Mouse (Mus musculus) fat pad, adult 2 months (tissue): ENCODE measurements around the gene Ift43.

Experiments used
- DNase-seq: peaks from one replicate; pipeline ENCODE4 v3.0.0-alpha.2; 2011; ENCODE audit warnings: low read depth, low spot score; ENCODE audit errors: extremely low read depth

Gene Ift43

DNA sequence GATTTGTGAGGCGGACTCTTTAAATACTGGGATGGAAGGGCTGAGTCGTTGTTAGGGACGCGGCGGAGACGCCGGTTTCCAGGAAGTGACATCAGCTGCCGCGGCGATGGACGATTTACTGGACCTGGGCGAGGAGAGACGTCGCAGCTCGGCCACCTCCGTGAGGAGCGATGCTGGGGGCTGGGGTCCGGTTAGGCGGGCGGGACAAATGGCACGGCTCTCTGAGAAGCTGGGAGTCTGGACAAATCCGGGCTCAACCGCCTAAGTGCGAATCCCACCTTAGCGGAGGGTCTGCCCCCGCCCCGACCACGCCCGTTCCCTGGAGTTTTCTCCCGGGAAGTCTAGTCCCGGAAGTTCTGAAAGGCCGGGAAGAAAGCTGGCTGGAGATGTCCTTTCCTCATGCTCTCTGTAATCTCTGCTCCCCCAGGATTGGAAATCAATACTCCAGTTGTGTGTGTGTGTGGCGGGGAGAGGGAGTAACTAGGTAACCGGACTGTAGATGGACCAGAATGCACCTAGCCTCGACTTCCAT lies at the start of gene Ift43:
Gene Ift43 (plus strand): TSS at position 61 of the 532 bp plus-strand sequence.
- no peak for DNase-seq

DNA sequence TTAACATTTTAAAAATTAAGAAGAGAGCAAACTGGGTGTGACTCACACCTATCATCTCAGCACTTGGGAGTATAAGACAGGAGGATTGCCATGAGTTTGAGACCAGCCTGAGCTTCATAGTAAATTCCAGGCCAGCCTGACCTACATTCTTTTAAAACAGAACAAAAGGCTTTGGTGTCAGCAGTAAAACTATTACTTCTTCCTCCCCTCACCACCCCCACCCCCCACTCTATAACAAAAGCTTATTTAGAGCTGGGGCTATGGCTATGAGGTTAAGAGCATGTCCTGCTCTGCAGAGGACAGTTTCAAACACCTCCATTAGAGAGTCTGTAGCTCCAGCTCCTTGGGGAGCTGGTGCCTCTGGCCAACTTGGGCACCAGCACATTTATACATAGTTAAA lies 46.8 kb upstream of the Ift43 start:
- DNase-seq = no peak

DNA sequence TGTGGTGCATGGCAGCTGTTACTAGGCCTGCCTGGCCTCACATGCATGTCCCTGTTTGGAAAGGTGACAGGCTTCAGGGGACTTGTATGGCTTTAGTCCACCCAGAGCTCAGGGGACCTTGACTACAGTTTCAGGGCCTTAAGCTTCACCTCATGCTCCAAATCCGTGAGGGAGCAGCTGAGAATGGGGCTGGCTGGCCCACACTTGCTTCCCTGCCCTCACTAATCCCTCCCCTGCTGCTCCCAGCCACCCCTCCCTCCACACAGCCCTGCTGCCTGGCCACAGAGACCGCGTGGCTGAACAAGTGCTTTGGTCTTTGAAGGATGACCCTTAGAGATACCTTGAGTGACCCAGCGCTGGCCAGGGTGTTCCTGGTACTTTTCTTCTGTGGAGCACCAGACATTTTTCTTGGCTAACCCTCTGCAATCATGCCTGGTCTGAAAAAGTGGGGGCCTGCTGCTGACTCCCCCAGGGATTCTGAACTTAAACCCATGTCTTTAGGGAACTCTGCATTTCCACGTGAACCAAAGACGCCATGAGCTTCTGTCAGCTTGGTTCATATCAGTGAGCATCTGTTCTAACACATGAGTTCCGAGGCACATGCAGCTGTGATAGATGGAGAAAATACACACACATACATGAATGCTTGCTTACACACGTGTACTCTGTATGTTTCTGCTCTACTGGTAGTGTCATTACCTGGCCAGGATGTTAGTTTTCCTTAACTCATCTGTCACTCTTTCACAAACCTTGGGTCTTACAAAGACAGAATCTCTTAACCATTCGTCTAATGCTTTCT lies 45.8 kb upstream of the Ift43 start:
- DNase-seq = no peak

DNA sequence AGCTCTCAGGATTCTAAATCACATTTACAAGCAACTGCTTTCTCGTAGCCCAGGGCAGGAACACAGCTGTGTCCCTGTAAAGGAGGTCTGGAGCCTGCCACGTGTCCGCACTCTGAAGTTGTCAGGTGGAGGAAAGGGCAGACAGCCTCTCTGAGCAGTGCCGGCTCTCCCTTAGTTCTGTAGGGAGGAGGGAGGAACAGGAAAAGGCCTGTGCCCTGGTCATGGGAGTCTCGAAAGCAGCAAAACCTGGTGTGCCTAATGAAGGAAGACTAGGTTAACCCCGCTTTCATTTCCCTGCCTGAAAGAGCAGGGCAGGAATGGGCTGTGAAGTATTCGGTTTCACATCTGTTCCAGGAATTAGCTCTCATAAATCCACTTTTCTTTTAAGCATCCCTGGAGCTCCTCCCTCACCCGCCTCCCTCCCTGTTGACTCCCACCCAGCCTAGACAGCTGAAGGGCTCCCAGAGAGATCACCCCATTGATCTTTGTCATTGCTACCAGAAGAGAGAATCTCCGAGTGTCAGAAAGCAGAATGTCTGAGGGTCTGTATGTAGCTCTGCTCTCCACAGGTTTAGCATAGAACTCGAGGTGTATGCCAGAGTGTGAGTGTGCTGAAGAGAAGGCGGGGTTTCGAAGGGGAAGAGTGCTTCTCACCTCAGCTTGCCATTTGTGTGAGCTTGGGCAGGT lies 45.0 kb upstream of the Ift43 start:
- DNase-seq = no peak

DNA sequence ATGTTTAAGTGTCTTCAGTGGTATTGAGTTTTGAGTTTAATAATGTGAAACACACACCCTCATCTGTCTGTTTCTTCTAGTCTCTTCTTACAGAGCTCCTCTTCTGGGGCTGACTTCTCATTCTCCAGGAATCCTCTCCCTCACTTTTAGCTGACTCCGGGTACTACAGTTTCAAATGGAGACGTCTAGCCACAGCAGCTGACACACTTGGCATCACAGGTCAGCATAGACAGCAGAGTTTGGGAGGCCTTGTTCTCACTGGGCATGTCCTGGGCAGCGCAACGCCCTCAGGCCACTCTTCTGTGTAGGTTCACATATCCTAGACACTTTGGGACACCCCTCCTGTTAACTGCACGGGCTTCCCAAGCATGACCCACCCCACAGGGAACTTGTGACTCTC lies 43.3 kb upstream of the Ift43 start:
- no peak for DNase-seq

DNA sequence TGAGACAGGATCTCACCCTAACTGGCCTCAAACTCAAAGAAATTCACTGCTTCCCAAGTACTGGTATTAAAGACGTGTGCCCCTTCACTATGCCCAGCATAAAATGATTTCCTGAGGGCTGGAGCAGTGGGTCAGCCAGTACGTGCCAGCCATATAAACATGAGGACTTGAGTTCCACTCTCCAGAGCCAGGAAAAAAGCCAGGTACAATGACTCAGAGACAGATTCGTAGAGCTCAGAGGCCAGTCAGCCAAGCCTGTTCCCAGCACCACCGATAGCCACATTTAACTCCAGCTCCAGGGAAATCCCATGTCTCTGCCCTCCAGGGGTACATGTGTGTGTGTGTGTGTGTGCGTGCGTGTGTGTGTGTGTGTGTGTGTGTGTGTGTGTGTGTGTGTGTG lies 42.6 kb upstream of the Ift43 start:
- DNase-seq = no peak

DNA sequence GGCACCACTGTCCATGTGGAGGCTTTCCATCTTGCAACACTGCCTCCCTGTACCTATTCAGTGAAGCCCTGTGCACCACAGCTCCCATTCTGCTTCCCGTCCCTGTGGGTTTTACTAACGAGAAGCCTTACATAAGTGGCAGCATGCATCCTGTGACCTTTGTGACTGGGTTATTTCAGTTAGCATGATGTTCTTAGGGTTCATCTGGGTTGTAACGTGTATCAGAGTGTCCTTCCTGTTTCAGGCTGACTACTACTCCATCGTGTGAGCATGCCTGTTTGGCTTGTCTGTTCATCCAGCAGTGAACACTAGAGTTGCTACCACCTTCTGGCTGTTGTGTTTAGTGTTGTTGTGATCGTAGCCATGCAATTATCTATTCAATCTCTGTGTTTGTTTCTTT lies 36.2 kb upstream of the Ift43 start:
- DNase-seq = no peak

DNA sequence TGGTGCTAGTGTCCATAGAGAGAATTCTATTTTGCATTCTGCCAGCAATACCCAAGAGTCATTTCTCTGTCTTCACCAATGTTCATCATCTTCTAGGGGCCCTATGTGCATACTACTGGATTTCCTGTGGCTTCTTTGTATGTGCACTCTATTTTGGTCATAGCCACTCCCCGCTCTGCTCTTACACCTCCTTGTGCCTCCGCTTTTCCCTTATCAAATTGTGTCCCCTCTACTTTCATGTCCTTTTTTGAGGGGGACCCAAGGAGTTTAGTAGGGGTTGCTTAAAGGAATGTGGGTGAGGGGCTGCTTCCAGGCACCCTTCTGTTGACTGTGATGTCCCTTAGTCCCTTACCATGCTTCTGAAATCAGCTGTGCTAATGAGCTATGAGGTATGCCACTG lies 35.6 kb upstream of the Ift43 start:
- DNase-seq = no peak

DNA sequence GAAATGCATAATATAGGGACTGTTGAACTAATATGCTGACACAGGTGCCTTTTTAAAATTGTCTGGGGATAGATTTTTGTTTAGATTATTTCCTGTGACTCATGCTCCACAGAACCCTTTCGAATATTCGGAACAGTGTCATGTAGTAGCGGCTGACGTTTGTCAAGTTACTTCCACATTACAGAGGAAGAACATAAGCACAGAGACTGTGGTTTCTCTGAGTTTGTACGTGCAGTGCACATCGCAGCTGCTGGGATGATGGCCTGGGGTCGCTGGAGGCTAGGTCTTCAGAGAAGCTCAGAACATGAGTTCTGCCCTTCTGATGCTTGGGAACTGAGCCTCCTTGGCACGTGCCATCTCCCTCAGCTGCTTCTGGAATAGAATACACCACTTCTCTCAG lies 35.0 kb upstream of the Ift43 start:
- no peak for DNase-seq

DNA sequence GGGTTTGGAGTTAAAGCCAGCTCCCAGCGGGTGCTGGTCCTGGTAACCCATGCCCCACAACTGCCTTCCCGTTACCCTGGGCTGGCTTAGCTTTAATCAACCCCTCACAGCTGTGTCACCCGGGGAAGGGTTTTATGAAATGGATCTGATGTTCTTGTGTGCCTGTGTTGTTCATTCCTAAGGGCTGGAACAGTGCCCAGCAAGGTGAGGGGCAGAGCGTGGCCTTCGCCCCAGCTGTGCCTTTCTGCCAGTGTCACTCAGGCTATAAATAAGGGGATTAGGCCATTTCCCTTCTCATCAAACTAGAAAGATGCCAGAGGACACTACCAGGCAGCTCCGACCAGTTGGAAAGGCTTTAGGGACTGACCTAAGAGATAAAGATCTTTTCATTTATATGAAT lies 32.5 kb upstream of the Ift43 start:
- DNase-seq = no peak

DNA sequence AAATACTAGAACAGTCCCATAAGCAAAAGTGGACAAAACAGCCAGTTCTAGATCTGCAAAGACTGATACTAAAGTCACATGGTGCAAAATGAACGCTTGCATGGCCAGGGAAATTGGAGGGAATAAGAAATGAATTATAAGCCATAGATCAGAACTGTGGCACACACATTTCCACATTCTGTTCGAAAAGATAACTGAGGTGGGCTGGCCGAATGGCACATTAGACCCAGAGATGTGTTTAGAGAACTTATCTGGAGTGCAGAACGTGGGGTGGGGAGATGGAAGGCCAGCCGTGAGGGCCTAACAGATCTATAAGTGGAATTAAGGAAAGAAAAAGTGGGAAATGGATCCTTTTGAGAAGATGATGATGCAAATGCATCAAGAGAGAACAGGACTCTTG lies 30.9 kb upstream of the Ift43 start:
- no peak for DNase-seq

DNA sequence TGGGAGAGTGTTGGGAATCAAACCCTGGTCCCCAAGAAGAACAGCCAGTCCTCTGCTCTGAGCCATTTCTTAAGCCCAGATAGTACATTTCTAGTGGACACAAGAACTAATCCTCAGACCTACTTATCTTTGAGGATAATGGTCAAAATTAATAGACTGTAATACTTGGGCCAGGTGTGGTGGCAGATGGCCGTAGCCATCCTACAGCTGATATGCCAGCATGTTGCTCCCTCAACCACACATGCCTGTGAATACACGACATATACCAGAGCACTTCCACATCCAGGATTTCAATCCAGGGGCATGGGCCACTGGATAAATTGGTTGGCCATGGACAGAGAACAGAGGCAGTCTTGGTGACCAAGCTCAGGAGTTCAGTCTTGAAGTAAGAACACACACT lies 27.0 kb upstream of the Ift43 start:
- no peak for DNase-seq

DNA sequence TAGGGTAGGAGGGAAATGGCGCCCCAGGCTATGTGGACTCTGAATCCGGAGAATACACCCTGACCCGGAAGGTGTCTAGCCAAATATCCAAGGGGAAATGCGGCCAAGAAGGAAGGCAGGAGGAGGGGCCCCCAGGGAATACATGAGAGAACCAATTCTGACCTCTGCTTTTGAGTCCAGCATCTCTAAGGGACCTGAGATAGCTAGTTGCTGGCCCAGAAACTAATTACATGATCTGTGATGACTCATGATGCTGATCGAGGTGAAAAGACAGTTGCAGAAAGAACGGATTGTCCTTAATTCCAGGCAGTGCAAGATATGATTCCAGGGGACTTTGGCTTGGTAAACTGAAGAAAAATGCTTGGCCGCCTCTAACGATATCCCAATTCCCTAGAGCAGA lies 25.4 kb upstream of the Ift43 start:
- no peak for DNase-seq

DNA sequence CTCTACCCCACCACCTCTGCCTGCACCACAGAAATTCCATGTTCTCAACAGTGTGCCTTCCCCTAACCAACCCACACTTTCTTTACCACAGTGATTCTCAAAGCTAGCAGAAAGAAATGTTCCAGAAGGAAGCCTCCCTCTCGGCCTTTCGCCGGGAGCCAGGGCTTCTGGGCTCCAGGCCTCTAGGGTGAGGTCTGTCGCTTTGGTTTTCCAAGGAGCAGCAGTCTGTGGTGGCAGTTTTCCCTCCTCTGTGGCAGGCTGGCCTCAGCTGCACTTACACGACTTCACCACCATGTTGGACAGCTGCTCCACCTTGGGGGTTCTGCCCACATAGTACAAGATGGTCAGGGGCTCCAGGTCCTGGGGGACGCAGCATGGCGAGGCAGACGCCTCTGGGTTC lies 24.8 kb upstream of the Ift43 start:
- no peak for DNase-seq

DNA sequence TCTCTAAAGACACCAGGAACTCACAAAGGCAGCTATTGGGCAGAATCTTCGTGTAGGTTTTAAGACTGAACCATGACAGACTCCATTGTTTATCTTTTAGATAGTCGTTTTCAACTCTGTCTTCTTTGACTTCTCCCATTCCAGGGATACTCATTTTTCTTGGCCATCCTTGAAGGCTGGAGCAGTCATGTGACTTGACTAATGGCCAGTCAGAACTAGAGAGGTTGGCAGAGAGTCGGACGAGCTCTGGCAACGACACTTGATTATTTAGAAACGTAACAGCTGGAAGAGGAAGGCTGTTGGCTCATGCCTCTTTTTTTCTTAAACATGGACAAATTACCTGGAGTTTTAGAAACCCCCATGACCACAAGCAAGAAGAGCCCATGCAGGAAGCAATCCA lies 23.0 kb upstream of the Ift43 start:
- DNase-seq = no peak

DNA sequence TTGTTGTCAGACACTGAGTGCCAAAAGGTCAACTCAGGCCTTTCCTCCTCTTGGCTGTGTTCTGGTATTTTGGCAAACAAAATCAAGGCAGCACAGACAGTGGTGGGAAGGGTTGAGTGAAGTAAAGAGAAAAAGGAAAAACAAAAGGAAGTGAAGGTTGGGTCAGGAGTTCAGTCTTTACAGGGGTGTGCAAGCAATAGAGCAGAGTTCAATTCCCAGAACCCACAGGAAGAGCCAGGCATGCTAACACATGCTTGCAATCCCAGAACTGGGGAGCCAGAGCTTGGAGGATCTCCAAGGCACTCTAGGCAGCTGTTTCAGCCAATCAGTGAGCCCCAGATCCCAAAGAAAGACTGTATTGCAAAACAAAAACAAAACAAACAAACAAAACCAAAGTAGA lies 17.5 kb upstream of the Ift43 start:
- no peak for DNase-seq

DNA sequence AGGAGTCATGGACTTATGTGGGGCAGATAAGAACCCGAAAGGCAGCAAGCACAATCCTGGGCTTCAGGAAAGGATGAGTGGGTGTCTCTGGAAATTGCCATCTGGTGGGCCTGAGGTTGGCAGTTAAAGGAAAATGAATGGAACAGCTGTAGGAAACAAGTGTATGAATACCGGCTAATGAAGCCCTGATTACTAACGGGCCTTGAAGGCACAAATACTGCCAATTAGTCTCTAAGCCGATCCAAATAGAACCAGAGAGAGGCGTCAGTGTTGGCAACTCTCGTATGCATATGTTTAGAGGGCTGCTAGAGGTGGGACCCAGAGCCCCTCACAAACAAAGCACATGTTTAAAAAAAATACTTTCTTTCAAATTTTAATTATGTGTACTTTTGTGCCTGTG lies 10.9 kb upstream of the Ift43 start:
- DNase-seq = no peak

DNA sequence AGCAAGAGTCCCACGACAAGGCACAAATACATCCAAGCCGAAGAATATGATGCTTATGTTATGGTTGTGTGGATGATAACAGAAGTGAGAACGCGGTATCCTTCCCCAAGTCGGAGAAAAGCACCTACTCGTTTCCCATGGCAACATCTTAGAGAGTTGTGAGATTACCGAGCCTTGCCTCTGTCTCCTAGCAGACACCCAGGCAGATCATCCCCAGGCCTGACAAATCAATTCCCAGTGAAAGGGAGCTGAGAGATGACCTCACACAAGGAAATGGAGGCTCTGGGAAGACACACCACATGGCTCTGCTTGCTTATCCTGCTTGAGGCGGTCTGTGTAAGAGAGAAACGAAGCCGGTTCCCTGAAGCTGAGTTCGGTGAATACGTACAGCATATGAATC lies 7.7 kb upstream of the Ift43 start:
- no peak for DNase-seq

DNA sequence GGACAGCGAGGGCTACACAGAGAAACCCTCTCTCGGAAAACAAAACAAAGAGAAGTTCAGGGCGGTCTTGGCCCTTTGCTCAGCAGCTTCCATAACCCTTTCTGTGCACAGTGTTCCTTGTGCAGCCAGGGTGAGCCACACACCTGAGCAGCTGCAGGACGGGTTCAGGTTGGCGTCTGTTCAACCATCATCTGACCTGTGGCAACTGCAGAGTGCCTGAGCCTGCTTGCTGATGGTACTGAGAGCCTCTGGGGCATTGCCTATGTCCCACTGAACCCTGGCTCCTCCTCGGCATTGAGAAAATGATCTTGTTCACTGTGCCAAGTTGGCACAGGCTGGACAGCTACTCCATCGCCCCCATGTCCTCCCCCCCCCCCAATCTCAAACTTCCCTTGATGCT lies 7.0 kb upstream of the Ift43 start:
- DNase-seq = no peak

DNA sequence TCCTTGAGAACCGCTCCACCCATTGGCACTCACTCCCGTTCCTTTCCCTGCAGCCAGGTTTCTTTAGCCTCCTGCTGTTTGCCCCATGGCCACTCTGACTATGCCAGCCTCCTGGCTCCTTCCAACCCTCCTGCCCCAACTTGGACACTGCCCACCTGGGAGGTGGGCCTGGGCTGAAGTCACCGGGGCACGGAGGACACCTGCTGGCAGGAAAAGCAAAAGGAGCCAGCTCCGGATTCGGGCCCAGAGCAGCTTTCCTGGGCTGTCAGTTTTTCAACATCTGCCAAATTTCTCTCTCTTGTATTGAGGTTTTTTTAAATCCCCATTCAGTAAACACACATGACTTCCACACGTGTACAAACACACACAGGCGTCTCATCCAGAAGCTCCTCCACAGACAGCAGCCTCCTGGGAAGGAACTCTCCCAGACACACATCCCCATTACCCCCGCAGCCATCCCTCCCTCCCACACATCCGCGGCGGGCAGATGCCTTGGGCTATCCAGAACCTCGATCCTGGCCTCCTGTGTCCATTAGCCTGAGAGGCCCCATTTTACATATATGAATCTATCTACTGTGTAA lies 5.9 kb upstream of the Ift43 start:
- DNase-seq = no peak

DNA sequence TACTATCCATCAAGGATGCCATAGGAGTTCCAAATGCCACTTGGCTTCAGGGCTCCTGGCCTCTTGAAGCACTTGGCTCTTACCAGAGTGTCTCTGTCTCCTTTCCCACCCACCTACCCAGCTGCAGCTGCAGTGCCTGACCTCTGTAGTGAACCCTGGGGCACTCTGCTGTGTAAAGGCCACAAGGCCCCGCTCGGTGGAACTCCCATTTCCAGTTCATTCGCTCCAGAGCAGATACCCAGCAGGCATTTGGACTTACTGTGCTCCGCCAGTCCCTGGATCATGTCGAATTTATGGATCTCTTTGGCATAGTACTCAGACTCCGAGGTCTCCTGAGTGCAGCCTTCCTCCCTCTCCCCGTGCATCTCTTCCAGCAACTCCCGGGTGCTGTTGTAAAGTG lies 5.0 kb upstream of the Ift43 start:
- DNase-seq = peak; percentile 94

DNA sequence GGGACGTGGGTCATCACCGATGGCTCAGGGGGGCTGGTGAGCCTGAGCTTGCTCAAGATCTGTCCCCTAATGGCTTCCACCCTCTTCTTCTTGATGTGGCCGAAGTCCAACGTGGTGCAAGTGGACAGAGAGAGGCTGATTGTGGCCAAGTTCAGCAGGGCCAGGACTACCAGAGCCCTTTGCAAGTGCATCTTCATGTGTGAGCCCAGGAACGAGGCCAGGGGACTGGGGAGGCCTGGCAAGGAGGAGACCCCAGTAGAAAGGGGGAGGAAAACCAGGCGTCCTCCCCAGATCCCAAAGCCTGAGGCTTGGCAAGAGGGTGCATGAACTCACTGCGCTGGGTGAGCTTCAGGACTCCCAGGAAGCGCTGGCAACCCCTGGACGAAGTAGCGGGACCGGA lies 4.6 kb upstream of the Ift43 start:
- DNase-seq = no peak
